Mouse (Mus musculus) left cerebral cortex, adult 18-20 months (tissue): Measurements from ENCODE around the gene Skap1. TPM values are rescaled to one million over a fixed set of nuclear protein-coding genes. Genes with fewer than 3 reads are reported as not detected.
"Not testable (repeated sequence)": the region's sequence is repeated elsewhere in the genome, so short reads cannot be mapped to it uniquely, and the experiment has no call there.

Experiments used
- DNase-seq, 2 experiments: peaks; one replicate each; pipeline ENCODE4 v3.0.0; 2021 to 2022; ENCODE audit warnings: low spot score in 2 of 2, mixed read lengths in 1 of 2
- total RNA-seq, 2 experiments: library from RNA; stranded (reverse); gene quantifications; 2 replicates each; pipeline ENCODE4 v1.2.3; 2021

The Skap1 gene
- total RNA-seq, 2 experiments from 2014 or later: 1.9 to 2.1 TPM

GRCm38 (mm10) chr11:96692250-96692649 is 227.9 kb downstream of the Skap1 start:
- no peak for DNase-seq

- DNase-seq: no peak
Measured at GRCm38 (mm10) chr11:96693360-96693759, 229.0 kb downstream of the Skap1 start.

- DNase-seq: no peak
Measured at GRCm38 (mm10) chr11:96694774-96695173, 230.4 kb downstream of the Skap1 start.

GRCm38 (mm10) chr11:96696168-96696727 is 231.9 kb downstream of the Skap1 start:
- DNase-seq: no peak

- no peak for DNase-seq
Measured at GRCm38 (mm10) chr11:96696842-96697455, 232.6 kb downstream of the Skap1 start.

GRCm38 (mm10) chr11:96697467-96697866 is 233.1 kb downstream of the Skap1 start:
- DNase-seq: no peak

GRCm38 (mm10) chr11:96703813-96704212 is 239.4 kb downstream of the Skap1 start:
- DNase-seq: no peak

- DNase-seq: no peak
Measured at GRCm38 (mm10) chr11:96711268-96711667, 246.9 kb downstream of the Skap1 start.

GRCm38 (mm10) chr11:96711670-96712069 is 247.3 kb downstream of the Skap1 start:
- no peak for DNase-seq

- DNase-seq: peak in 1 of 2 experiments; percentile 4
Measured at GRCm38 (mm10) chr11:96713210-96714005, 249.0 kb downstream of the Skap1 start.

- no peak for DNase-seq
Measured at GRCm38 (mm10) chr11:96714011-96714410, 249.6 kb downstream of the Skap1 start.

- DNase-seq: not testable (repeated sequence)
Measured at GRCm38 (mm10) chr11:96715168-96715567, 250.8 kb downstream of the Skap1 start.

- no peak for DNase-seq
Measured at GRCm38 (mm10) chr11:96718609-96719008, 254.2 kb downstream of the Skap1 start.

- no peak for DNase-seq
Measured at GRCm38 (mm10) chr11:96725833-96726232, 261.4 kb downstream of the Skap1 start.

- DNase-seq: no peak
Measured at GRCm38 (mm10) chr11:96728577-96728976, 264.2 kb downstream of the Skap1 start.

GRCm38 (mm10) chr11:96729462-96729861 is 265.1 kb downstream of the Skap1 start:
- no peak for DNase-seq

GRCm38 (mm10) chr11:96730327-96730726 is 265.9 kb downstream of the Skap1 start:
- no peak for DNase-seq

GRCm38 (mm10) chr11:96732657-96733056 is 268.3 kb downstream of the Skap1 start:
- DNase-seq: no peak

GRCm38 (mm10) chr11:96735908-96736307 is 271.5 kb downstream of the Skap1 start:
- DNase-seq: peak; percentile 59 to 60

- DNase-seq: no peak
Measured at GRCm38 (mm10) chr11:96736361-96736760, 272.0 kb downstream of the Skap1 start.

- DNase-seq: no peak
Measured at GRCm38 (mm10) chr11:96737673-96738471, 273.5 kb downstream of the Skap1 start.
